Mouse (Mus musculus) MEL (cell line): Measurements from ENCODE around the gene Aspdh.

ENCODE experiments used
- CTCF ChIP-seq, 3 experiments: IDR thresholded peaks in 2 of 3; conservative IDR thresholded peaks in 1 of 3; 2 replicates each; pipeline ENCODE4 v1.5.1; 2011 to 2012; ENCODE audit warnings: low read length in 3 of 3, low read depth in 2 of 3, mild to moderate bottlenecking in 2 of 3, improper control_type of control experiment in 1 of 3, inconsistent platforms in 1 of 3, mixed read lengths in 1 of 3, moderate library complexity in 1 of 3; ENCODE audit not compliant: control insufficient read depth in 1 of 3, insufficient read depth in 1 of 3, poor library complexity in 1 of 3, severe bottlenecking in 1 of 3
- JUND ChIP-seq: IDR thresholded peaks from 2 replicates; pipeline ENCODE4 v1.6.1; 2011; ENCODE audit warnings: low read depth, mild to moderate bottlenecking, improper control_type of control experiment, low read length
- MEF2A ChIP-seq: IDR thresholded peaks from 2 replicates; pipeline ENCODE4 v1.6.1; 2014; ENCODE audit warnings: low read depth, mild to moderate bottlenecking, inconsistent platforms, low read length, improper control_type of control experiment; ENCODE audit not compliant: poor library complexity, insufficient replicate concordance, severe bottlenecking; ENCODE audit errors: extremely low read depth
- NRF1 ChIP-seq: IDR thresholded peaks from 2 replicates; pipeline ENCODE4 v1.6.1; 2014; ENCODE audit warnings: low read depth, mild to moderate bottlenecking, inconsistent platforms, low read length, improper control_type of control experiment, moderate library complexity; ENCODE audit not compliant: poor library complexity, insufficient read depth, severe bottlenecking
- POLR2A ChIP-seq, 2 experiments: IDR thresholded peaks; 2 replicates each; pipeline ENCODE4 v1.6.1; 2011 to 2012; ENCODE audit warnings: low read length in 2 of 2, mild to moderate bottlenecking in 2 of 2, control low read depth in 1 of 2, improper control_type of control experiment in 1 of 2, low read depth in 1 of 2, moderate library complexity in 1 of 2; ENCODE audit not compliant: control insufficient read depth in 1 of 2, insufficient read depth in 1 of 2, poor library complexity in 1 of 2
- ZC3H11A ChIP-seq: IDR thresholded peaks from 2 replicates; pipeline ENCODE4 v1.6.1; 2012; ENCODE audit warnings: low read depth, mild to moderate bottlenecking, inconsistent platforms, low read length, improper control_type of control experiment

GRCm38 (mm10) chr7:44507491-44507890 lies 42.3 kb downstream of the Aspdh start:
- TF ChIP-seq POLR2A (IDR thresholded peaks at IDR 0.05; ENCODE audit: control insufficient read depth in 1 of 2, insufficient read depth in 1 of 2, low read depth in 1 of 2, low read length in 2 of 2, poor library complexity in 1 of 2) (no peak), NRF1 (no peak), CTCF (IDR thresholded peaks at IDR 0.05 in 2 of 3, conservative IDR thresholded peaks at IDR 0.05 in 1 of 3; ENCODE audit: control insufficient read depth in 1 of 3, insufficient read depth in 1 of 3, low read depth in 2 of 3, low read length in 3 of 3, poor library complexity in 1 of 3, severe bottlenecking in 1 of 3) (no peak), JUND (no peak), MEF2A (no peak), ZC3H11A (no peak)
